Mouse (Mus musculus) heart, adult 2 months (tissue): ENCODE measurements around the gene Irf8. TPM values are rescaled to one million over a fixed set of nuclear protein-coding genes. Genes with fewer than 3 reads are reported as not detected.

Experiments
- DNase-seq, 2 experiments: peaks; one replicate each; pipeline ENCODE4 v3.0.0; 2021
- H3K27ac ChIP-seq: fragments of 200-600 bp; 2 replicates; pipeline ENCODE4 v1.8.1; 2022
- H3K27me3 ChIP-seq: fragments of 200-500 bp; 2 replicates; pipeline ENCODE4 v1.6.1; 2012; ENCODE audit warnings: mild to moderate bottlenecking, low read length, inconsistent platforms, mixed read lengths; ENCODE audit not compliant: control insufficient read depth, insufficient read depth
- H3K36me3 ChIP-seq: fragments of 200-500 bp; 2 replicates; pipeline ENCODE4 v1.6.1; 2012; ENCODE audit warnings: low read length, inconsistent platforms; ENCODE audit not compliant: control insufficient read depth, insufficient read depth
- H3K4me1 ChIP-seq: fragments of 200-500 bp; 2 replicates; pipeline ENCODE4 v1.6.1; 2011; ENCODE audit warnings: low read length; ENCODE audit not compliant: control insufficient read depth, insufficient read depth
- H3K4me3 ChIP-seq: fragments of 200-600 bp; 2 replicates; pipeline ENCODE4 v1.8.1; 2022
- H3K79me2 ChIP-seq: fragments of 200-500 bp; replicated peaks from 2 replicates; pipeline ENCODE4 v1.6.1; 2012; ENCODE audit warnings: mild to moderate bottlenecking, inconsistent platforms, low read length, moderate library complexity, mixed read lengths; ENCODE audit not compliant: control insufficient read depth, insufficient read depth
- H3K9ac ChIP-seq: fragments of 200-500 bp; 2 replicates; pipeline ENCODE4 v1.6.1; 2012; ENCODE audit warnings: low read depth, mild to moderate bottlenecking, control low read depth, inconsistent platforms, low read length, mixed read lengths
- CTCF ChIP-seq: fragments of 200-600 bp; IDR thresholded peaks from 2 replicates; pipeline ENCODE4 v1.8.1; 2022; ENCODE audit warnings: antibody characterized with exemption, mild to moderate bottlenecking, moderate library complexity
- EP300 ChIP-seq: fragments of 200-500 bp; IDR thresholded peaks from 2 replicates; pipeline ENCODE4 v1.6.1; 2011; ENCODE audit warnings: low read depth, low read length, control low read depth; ENCODE audit not compliant: insufficient read depth
- POLR2A ChIP-seq: fragments of 200-500 bp; IDR thresholded peaks from 2 replicates; pipeline ENCODE4 v1.6.1; 2011; ENCODE audit warnings: mild to moderate bottlenecking, low read depth, low read length, control low read depth; ENCODE audit not compliant: insufficient read depth
- WGBS: fragments of 180-500 bp; shearing (Covaris S2); methylation state at CpG from one replicate; pipeline ENCODE4 v1.1.7; 2018; 5-methylcytosine and 5-hydroxymethylcytosine counted together
- intact Hi-C: fragments of 180-260 bp; cut with DNase I; formaldehyde crosslinking; loops from one replicate; pipeline ENCODE4 v1.15.1; 2025
- polyA plus RNA-seq: library from polyadenylated mRNA; depleted of rRNA; stranded (reverse); fragments of >200 nt; gene quantifications from 2 replicates; pipeline ENCODE4 v1.2.3, GENCODE M21; 2012
- total RNA-seq, 2 experiments: library from RNA; stranded (reverse); gene quantifications; 2 replicates each; pipeline ENCODE4 v1.2.3; 2021

Gene Irf8
- total and polyA plus RNA-seq, 3 experiments = 3.6 to 4.9 (median 3.8) TPM

DNA sequence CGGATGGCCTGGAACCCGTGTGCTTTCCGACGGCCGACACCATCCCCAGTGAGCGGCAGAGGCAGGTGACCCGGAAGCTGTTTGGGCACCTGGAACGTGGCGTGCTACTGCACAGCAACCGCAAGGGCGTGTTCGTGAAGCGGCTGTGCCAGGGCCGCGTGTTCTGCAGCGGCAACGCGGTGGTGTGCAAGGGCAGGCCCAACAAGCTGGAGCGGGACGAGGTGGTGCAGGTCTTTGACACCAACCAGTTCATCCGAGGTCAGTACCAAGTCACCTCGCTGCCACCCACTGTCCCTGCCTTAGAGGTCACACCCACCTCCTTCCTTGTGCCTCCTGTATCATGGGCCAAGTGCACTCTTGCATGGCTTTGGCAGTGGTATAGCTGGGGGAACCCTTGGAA lies 17.3 kb downstream of the Irf8 start:
- H3K36me3 ChIP-seq = no peaks in the 10 kb centered on the region
- no peak overlapping the region for H3K4me3 ChIP-seq
- no peak overlapping the region for H3K27ac ChIP-seq
- TF ChIP-seq EP300 (no peak), POLR2A (no peak), CTCF (no peak)
- no peaks in the 10 kb centered on the region for H3K79me2 ChIP-seq
- intact Hi-C loops = loop anchor here (5.0 kb wide), 1 partner anchor 56 kb away; no protein-coding TSS in a partner anchor
- no peaks in the 10 kb centered on the region for H3K27me3 ChIP-seq
- H3K4me1 ChIP-seq = peaks cover 8% of the 10 kb centered on the region
- peak in 1 of 2 experiments; percentile 17 for DNase-seq
- 95% methylated on average over 22 of the region's 22 CpGs for WGBS
- H3K9ac ChIP-seq = no peak overlapping the region

DNA sequence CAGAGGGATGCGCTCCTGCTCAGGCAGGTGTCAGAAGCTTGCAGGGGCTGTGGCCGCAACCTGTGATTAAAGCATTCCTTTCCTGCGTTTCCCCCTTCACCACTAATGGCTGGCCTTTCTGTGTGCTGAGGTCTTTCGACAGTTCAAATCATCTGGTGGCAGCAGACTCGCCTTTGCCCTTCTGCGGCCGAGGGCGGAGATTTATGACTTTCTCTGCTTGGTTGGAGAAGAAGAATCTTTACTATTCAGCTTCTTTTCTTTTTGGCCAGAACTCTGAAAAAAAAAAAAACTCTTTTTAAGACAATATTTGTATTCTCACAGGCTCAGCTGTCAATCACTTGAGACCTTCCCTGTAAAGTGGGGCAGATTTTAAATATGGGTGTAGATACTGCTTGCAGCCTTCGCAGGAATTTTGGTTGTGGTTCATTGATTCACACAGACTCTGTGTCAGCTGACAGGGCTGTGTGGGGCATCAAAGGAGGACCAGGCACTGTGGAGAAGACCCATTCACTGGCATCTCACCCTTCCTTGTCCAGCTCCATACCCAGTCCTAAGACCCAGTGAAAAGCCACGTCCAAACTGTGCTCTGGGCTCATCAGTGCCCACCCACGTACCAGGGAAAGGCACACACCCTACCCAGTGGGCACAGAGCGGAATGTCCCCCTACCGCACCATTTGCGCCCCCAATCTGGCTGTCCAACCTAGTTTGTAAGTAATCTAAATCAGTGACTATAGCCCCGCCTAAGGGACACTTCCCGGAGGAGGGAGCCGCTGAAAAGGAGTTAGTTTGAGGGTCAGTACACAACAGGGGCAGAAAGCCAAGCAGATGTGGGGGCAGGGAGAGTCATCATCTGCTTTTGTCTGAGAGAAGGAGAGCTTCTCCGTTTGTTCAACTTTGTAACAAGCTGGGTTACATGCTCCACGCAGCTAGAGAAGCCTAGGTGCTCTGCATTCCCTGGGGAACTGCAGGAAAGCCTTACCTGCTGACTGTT lies 19.4 kb downstream of the Irf8 start:
- peaks cover 8% of the 10 kb centered on the region for H3K4me1 ChIP-seq
- no peaks in the 10 kb centered on the region for H3K79me2 ChIP-seq
- no peak overlapping the region for H3K4me3 ChIP-seq
- intact Hi-C loops = no loop called here
- TF ChIP-seq EP300 (no peak), POLR2A (no peak), CTCF (no peak)
- no peak overlapping the region for H3K27ac ChIP-seq
- no peak overlapping the region for H3K9ac ChIP-seq
- H3K27me3 ChIP-seq = no peaks in the 10 kb centered on the region
- DNase-seq = no peak
- 79% methylated on average over 19 of the region's 19 CpGs for WGBS
- H3K36me3 ChIP-seq = no peaks in the 10 kb centered on the region

DNA sequence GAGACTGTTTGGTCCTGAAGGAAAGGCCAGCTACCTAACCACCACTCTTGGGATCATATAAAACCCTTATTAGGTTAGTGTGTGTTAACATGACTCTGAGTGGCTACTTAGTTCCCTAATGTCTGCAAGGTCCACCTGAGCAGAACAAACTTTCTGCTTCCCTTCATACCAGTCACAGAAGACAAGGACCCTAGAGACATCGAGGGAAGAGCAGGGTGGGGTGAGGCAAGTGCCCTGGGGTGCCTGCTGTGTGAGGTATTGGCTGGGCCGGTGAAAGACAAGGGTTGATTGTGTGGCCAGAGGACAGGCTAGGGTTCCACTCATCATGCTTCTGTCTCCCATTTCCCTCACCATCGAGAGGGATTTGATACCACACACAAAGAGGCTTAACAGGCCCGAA lies 21.8 kb downstream of the Irf8 start:
- DNase-seq = no peak
- Histone ChIP-seq H3K4me3 (no peak overlapping the region), H3K36me3 (no peaks in the 10 kb centered on the region), H3K79me2 (no peaks in the 10 kb centered on the region), H3K4me1 (no peaks in the 10 kb centered on the region), H3K9ac (no peak overlapping the region), H3K27ac (no peak overlapping the region), H3K27me3 (no peaks in the 10 kb centered on the region)
- 68% methylated on average over 4 of the region's 4 CpGs for WGBS
- intact Hi-C loops = no loop called here
- TF ChIP-seq POLR2A (no peak), CTCF (no peak), EP300 (no peak)

DNA sequence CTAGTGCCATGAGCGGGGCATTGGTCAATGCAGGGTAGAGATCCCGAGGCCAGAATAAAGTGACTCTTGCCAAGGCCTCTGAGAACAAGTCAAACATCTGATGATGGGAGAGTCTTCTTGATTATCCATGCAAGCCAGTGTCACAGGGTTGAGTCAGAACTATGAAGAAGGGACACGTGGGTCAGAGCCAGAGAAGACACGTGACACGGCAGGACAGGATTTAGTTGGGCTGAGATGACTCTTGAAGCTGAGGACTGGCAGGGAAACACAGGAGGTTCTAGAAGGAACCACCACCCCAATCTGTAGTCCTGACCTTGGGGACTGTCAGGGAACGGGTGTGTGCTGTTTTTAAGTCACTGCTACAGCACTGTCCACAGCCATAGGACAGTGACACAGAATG lies 23.7 kb downstream of the Irf8 start:
- DNase-seq = no peak
- no peak for TF ChIP-seq CTCF
- TF ChIP-seq POLR2A = no peak
- no peak for TF ChIP-seq EP300
- Histone ChIP-seq H3K79me2 (no peaks in the 10 kb centered on the region), H3K4me1 (no peaks in the 10 kb centered on the region), H3K27ac (no peak overlapping the region), H3K27me3 (no peaks in the 10 kb centered on the region), H3K9ac (no peak overlapping the region), H3K36me3 (no peaks in the 10 kb centered on the region), H3K4me3 (no peak overlapping the region)
- intact Hi-C loops = no loop called here
- 76% methylated on average over 6 of the region's 6 CpGs for WGBS

DNA sequence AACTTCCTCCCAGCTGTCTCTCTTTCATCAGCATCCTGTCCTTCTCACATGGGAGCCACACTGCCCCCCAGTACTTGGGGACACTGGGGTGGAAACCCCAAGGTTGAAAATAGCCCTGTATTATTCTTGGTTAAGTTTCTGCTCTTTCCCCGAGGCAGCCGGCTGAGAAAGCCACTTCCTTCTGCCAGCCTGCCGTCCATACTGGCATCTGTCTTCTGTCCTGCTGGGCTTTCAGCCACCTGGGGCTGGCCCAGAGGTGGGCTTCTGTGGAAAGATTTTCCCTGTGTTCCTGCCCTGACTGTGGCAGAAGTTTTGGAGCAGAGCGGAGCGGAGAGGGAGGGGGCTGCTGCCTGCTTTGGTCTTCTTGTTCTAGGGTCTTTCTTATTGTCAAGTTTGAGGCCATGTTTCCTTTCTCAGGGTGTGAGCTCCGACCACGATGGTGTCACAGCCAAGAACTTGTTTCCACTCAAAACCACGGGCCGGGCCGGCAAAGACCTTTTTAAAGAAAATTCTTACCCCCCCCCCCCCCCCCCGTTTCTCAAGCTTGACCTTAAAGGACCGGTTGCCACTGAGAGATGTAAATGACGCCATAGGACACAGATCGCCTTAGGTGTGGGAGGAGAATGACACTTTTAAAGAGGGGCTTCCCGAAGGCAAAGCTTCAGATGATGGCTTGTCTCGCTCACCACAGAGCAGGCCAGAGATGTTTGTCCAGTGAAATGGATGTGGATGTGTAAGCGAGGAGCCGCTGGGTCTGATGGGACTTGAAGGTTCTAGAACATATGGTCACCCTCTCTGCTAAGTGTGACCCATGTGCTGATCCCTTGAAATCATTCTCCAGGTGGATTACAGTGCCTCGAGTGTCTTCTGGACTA lies 24.4 kb downstream of the Irf8 start:
- H3K4me3 ChIP-seq = no peak overlapping the region
- no peaks in the 10 kb centered on the region for H3K36me3 ChIP-seq
- H3K27me3 ChIP-seq = no peaks in the 10 kb centered on the region
- WGBS = 78% methylated on average over 19 of the region's 19 CpGs
- DNase-seq = peak in 1 of 2 experiments; percentile 23
- no peak overlapping the region for H3K9ac ChIP-seq
- no peak for TF ChIP-seq EP300
- no peak for TF ChIP-seq POLR2A
- TF ChIP-seq CTCF = no peak
- H3K4me1 ChIP-seq = no peaks in the 10 kb centered on the region
- intact Hi-C loops = no loop called here
- no peaks in the 10 kb centered on the region for H3K79me2 ChIP-seq
- H3K27ac ChIP-seq = no peak overlapping the region
